Mouse (Mus musculus) MEL (cell line): Measurements from ENCODE around the gene Myo1g.

Experiments
- CTCF ChIP-seq, 3 experiments: IDR thresholded peaks in 2 of 3; conservative IDR thresholded peaks in 1 of 3; 2 replicates each; pipeline ENCODE4 v1.5.1; 2011 to 2012; ENCODE audit warnings: low read length in 3 of 3, low read depth in 2 of 3, mild to moderate bottlenecking in 2 of 3, improper control_type of control experiment in 1 of 3, inconsistent platforms in 1 of 3, mixed read lengths in 1 of 3, moderate library complexity in 1 of 3; ENCODE audit not compliant: control insufficient read depth in 1 of 3, insufficient read depth in 1 of 3, poor library complexity in 1 of 3, severe bottlenecking in 1 of 3
- EP300 ChIP-seq, 2 experiments: IDR thresholded peaks; 2 replicates each; pipeline ENCODE4 v1.6.1; 2011; ENCODE audit warnings: improper control_type of control experiment in 2 of 2, low read length in 2 of 2, low read depth in 1 of 2, mild to moderate bottlenecking in 1 of 2

DNA sequence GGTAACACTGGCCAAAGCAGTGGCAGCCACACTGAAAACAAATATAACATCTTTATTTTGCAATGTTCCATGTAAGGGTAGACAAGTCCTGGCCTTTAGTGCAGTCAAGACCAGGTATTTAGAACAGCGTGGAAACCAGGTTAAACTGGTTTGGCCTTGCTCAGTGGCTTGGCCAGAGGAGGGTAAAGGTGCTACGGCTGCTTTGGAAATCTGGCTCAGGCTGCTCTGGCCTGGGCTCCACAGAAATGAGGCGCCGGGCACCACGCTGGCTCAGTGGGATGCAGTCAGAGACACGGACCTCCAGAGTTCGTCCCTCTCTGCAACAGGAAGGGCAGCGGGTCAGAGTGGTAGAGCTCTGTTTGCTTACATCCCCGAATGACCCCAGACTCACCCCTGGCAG lies 14.2 kb downstream of the Myo1g start:
- TF ChIP-seq CTCF (IDR thresholded peaks at IDR 0.05 in 2 of 3, conservative IDR thresholded peaks at IDR 0.05 in 1 of 3; ENCODE audit: control insufficient read depth in 1 of 3, insufficient read depth in 1 of 3, low read depth in 2 of 3, low read length in 3 of 3, poor library complexity in 1 of 3, severe bottlenecking in 1 of 3), result no peak
- TF ChIP-seq EP300 (IDR thresholded peaks at IDR 0.05; ENCODE audit: low read depth in 1 of 2, low read length in 2 of 2), result no peak
